Mouse (Mus musculus): ENCODE measurements around the gene Igbp1b. TPM values are rescaled to one million over a fixed set of nuclear protein-coding genes. Genes with fewer than 3 reads are reported as not detected.

Gene Igbp1b
- total and polyA plus RNA-seq, 2 experiments from 2014 or later, result not detected

DNA sequence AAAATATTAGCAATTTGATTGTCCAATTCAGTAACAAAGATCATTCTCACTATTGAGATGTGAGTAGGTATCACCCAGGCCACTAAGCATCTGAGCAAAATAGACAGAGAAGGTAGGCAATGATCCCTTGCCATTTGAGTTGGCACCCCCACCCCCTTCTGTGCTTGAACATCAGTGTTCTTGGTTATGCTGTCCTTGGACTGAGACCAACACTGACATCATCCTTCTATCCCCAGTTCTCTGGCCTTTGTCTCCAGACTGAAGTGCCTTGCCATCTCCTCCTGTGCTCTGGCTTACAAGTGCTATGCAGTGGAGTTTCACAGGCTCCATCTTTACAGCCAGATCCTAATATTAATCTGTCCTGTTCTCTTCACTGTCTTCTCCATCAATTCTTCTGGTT is 37.6 kb downstream of the Igbp1b start:
- Histone ChIP-seq H3K4me3 (ENCODE audit: low read depth, low read length) (no peak overlapping the region), H3K27ac (ENCODE audit: low read depth) (no peak overlapping the region), H3K36me3 (replicated peaks; ENCODE audit: control insufficient read depth, insufficient read depth, low read length) (no peaks in the 10 kb centered on the region), H3K4me1 (ENCODE audit: control insufficient read depth, insufficient read depth) (no peaks in the 10 kb centered on the region), H3K9me3 (replicated peaks; ENCODE audit: control insufficient read depth, low read length) (no peaks in the 10 kb centered on the region), H3K27me3 (ENCODE audit: control insufficient read depth, insufficient read depth, low read length) (no peaks in the 10 kb centered on the region), H3K4me2 (ENCODE audit: low read depth, low read length) (no peak overlapping the region), H3K9ac (replicated peaks; ENCODE audit: low read depth, low read length) (no peak overlapping the region)
- no peak for DNase-seq (ENCODE audit: low spot score)
- no peak for ATAC-seq (ENCODE audit: insufficient read depth, low read depth)
- TF ChIP-seq EP300 (IDR thresholded peaks at IDR 0.05; ENCODE audit: low read depth) (no peak), CTCF (IDR thresholded peaks at IDR 0.05; ENCODE audit: low read depth) (no peak)

- Histone ChIP-seq H3K27ac (ENCODE audit: low read depth) (no peak overlapping the region), H3K9me3 (replicated peaks; ENCODE audit: control insufficient read depth, low read length) (no peaks in the 10 kb centered on the region), H3K36me3 (replicated peaks; ENCODE audit: control insufficient read depth, insufficient read depth, low read length) (no peaks in the 10 kb centered on the region), H3K4me2 (ENCODE audit: low read depth, low read length) (no peak overlapping the region), H3K4me3 (ENCODE audit: low read depth, low read length) (no peak overlapping the region), H3K4me1 (ENCODE audit: control insufficient read depth, insufficient read depth) (no peaks in the 10 kb centered on the region), H3K27me3 (ENCODE audit: control insufficient read depth, insufficient read depth, low read length) (no peaks in the 10 kb centered on the region), H3K9ac (replicated peaks; ENCODE audit: low read depth, low read length) (no peak overlapping the region)
- WGBS, result 90% methylated on average over 3 of the region's 3 CpGs
- no peak for ATAC-seq (ENCODE audit: insufficient read depth, low read depth)
- DNase-seq (ENCODE audit: low spot score), result no peak
- TF ChIP-seq CTCF (IDR thresholded peaks at IDR 0.05; ENCODE audit: low read depth), result no peak
- no peak for TF ChIP-seq EP300 (IDR thresholded peaks at IDR 0.05; ENCODE audit: low read depth)
Observed at GRCm38 (mm10) chr6:138618396-138618795, 39.9 kb downstream of the Igbp1b start.

Other genes with a start within 250 kb of the Igbp1b start
- not detected in 2 replicates for gene Lmo3, start 76.6 kb downstream of the Igbp1b start, total RNA-seq (2014; rRNA removed; ENCODE audit: low replicate concordance)
- gene Lmo3, start 76.6 kb downstream of the Igbp1b start, polyA plus RNA-seq (2015; fragmentation: Nextera tagmentation; extraction: Ambion mirVana), result 0.14 and 0.16 TPM in 2 replicates